Mouse (Mus musculus): ENCODE measurements at regions not wholly inside any gene's neighbourhood (a gene's known extent, or its start where the extent isn't known, plus 50 kb on each side); places are given as distances from the start of the nearest gene placed in this dataset.

DNA sequence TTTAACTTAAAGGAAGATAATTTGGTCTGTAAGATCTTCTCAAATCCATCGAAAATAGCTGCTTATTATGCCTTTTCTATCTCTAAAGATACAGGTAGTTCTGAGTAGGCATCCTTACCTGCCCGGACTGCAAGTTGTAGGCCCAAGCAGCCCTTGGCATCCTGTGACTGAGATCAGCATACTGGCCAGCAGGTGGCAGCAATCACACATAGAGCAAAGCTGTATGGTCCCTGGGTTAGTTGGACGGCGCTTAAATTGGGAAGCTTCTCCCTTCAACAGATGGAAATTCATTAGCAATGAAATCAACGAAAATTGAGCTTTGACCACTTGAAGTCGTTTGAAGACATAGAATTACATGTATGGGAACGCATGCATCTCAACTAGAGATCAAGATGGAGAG lies 61.0 kb downstream of the Ccng2 start:
- in situ Hi-C loops (cut with MboI; ENCODE audit: unreplicated experiment in 2 of 2) = loop anchor here (10.0 to 25.0 kb wide), 4 partner anchors 343 to 653 kb away; partner anchors contain the start of genes Ccdc158 (in 2 of the 2) and Shroom3 (in 1 of the 2)

DNA sequence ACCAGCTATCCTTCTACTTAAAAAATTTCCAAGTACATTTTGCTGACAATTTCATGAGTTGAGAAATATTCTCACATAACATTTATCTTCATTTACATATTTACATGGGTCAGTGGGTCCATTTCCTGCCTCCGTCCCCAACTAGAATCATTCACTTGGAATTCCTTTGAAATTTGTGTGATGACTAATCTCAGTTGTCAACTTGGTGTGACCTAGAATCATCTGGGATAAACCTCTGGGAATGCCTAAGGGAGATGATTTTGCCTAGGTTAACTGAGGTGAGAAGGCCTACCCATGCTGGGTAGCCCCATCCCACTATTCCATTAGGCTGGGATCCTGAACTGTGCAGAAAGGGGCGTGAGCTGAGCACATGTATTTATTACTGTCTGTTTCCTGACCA lies 63.8 kb downstream of the Ccng2 start:
- in situ Hi-C loops (cut with MboI; ENCODE audit: unreplicated experiment in 2 of 2) = loop anchor here in 1 of 2 experiments (25.0 kb wide), 1 partner anchor 644 kb away; the partner anchor contains the start of genes Ccdc158 and Shroom3

DNA sequence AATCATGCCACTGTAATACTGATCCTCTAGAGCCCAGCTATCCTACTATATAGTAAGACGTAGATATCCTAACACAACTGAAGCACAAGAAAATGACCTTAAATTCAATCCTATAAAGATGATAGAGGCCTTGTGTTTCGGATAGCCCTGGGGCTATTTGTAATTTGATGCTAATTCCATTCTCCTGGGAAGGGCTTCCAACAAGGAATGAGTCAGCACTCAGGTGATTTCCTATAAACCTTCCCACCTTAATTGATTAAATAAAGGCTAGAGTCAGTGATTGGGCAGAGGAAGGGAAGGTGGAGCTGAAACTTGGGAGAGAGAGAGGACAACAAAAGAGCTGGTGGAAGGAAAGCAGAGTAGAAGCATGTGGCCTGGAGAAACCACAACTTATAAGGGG lies 86.0 kb downstream of the Ccng2 start:
- in situ Hi-C loops (cut with MboI; ENCODE audit: unreplicated experiment in 2 of 2) = no loop called here

Measured in v-Abl transformed pro-B cells (cell line).